Mouse (Mus musculus) forebrain, embryonic 10.5 days (tissue): Measurements from ENCODE around the gene Slc1a2. TPM values are rescaled to one million over a fixed set of nuclear protein-coding genes. Genes with fewer than 3 reads are reported as not detected.
A peak's percentile ranks its signal among the peaks of the same experiment; 100 is the strongest.

Experiments used
- DNase-seq: peaks from one replicate; pipeline ENCODE4 v3.0.0-alpha.2; 2017; ENCODE audit warnings: low spot score; ENCODE audit errors: extremely low spot score
- H3K27ac ChIP-seq: fragments of 300-500 bp; sonication (generic); 2 replicates; pipeline ENCODE4 v1.5.1; 2016; ENCODE audit warnings: mild to moderate bottlenecking
- H3K27me3 ChIP-seq: fragments of 300-500 bp; sonication (generic); 2 replicates; pipeline ENCODE4 v1.6.1; 2016; ENCODE audit warnings: mild to moderate bottlenecking; ENCODE audit not compliant: poor library complexity, severe bottlenecking
- H3K36me3 ChIP-seq: fragments of 300-500 bp; sonication (generic); replicated peaks from 2 replicates; pipeline ENCODE4 v1.6.1; 2016; ENCODE audit warnings: mild to moderate bottlenecking, moderate library complexity
- H3K4me1 ChIP-seq: fragments of 300-500 bp; sonication (generic); 2 replicates; pipeline ENCODE4 v1.6.1; 2016
- H3K4me3 ChIP-seq: fragments of 300-500 bp; sonication (generic); 2 replicates; pipeline ENCODE4 v1.5.1; 2016; ENCODE audit warnings: mild to moderate bottlenecking, moderate library complexity
- H3K9me3 ChIP-seq: fragments of 300-500 bp; sonication (generic); 2 replicates; pipeline ENCODE4 v1.6.1; 2016; ENCODE audit warnings: mild to moderate bottlenecking, moderate library complexity
- WGBS: fragments of 180-500 bp; shearing (Covaris S2); methylation state at CpG from one replicate; pipeline ENCODE4 v1.1.7; 2016; 5-methylcytosine and 5-hydroxymethylcytosine counted together
- polyA plus RNA-seq: library from polyadenylated mRNA; unstranded; fragments of >200 nt; fragmentation: Nextera tagmentation; extraction: Ambion mirVana; gene quantifications from 2 replicates; pipeline ENCODE4 v1.2.1, GENCODE M21; 2016

The Slc1a2 gene
- polyA plus RNA-seq, 1 experiment from 2014 or later = 2.7 TPM

- WGBS = 81% methylated on average over 2 of the region's 2 CpGs
- no peak for DNase-seq
- H3K27ac ChIP-seq = no peak overlapping the region
- no peaks in the 10 kb centered on the region for H3K36me3 ChIP-seq
- H3K9me3 ChIP-seq = no peaks in the 10 kb centered on the region
- no peak overlapping the region for H3K4me3 ChIP-seq
- H3K27me3 ChIP-seq = no peaks in the 10 kb centered on the region
- H3K4me1 ChIP-seq = no peaks in the 10 kb centered on the region
Observed at GRCm38 (mm10) chr2:102791641-102792040, 133.2 kb downstream of the Slc1a2 start.

- no peak for DNase-seq
- Histone ChIP-seq H3K4me1 (peaks cover 2% of the 10 kb centered on the region; the same call in 1 of the 2 replicates), H3K9me3 (no peaks in the 10 kb centered on the region), H3K36me3 (no peaks in the 10 kb centered on the region), H3K4me3 (no peak overlapping the region), H3K27me3 (no peaks in the 10 kb centered on the region), H3K27ac (no peak overlapping the region)
- 85% methylated on average over 6 of the region's 6 CpGs for WGBS
Observed at GRCm38 (mm10) chr2:102792804-102793203, 134.3 kb downstream of the Slc1a2 start.

GRCm38 (mm10) chr2:102795034-102795433 lies 136.6 kb downstream of the Slc1a2 start:
- H3K27ac ChIP-seq = no peak overlapping the region
- DNase-seq = no peak
- H3K4me3 ChIP-seq = no peak overlapping the region
- no peaks in the 10 kb centered on the region for H3K36me3 ChIP-seq
- H3K9me3 ChIP-seq = no peaks in the 10 kb centered on the region
- H3K4me1 ChIP-seq = peaks cover 5% of the 10 kb centered on the region; the same call in 1 of the 2 replicates
- WGBS = 95% methylated on average over 3 of the region's 3 CpGs
- no peaks in the 10 kb centered on the region for H3K27me3 ChIP-seq

- Histone ChIP-seq H3K9me3 (no peaks in the 10 kb centered on the region), H3K4me1 (peaks cover 5% of the 10 kb centered on the region; the same call in 1 of the 2 replicates), H3K36me3 (no peaks in the 10 kb centered on the region), H3K4me3 (no peak overlapping the region), H3K27ac (no peak overlapping the region), H3K27me3 (no peaks in the 10 kb centered on the region)
- DNase-seq = no peak
- 83% methylated on average over 2 of the region's 2 CpGs for WGBS
Observed at GRCm38 (mm10) chr2:102798149-102798548, 139.7 kb downstream of the Slc1a2 start.

- Histone ChIP-seq H3K4me1 (peaks cover 5% of the 10 kb centered on the region; the same call in 1 of the 2 replicates), H3K27ac (no peak overlapping the region), H3K27me3 (no peaks in the 10 kb centered on the region), H3K9me3 (no peaks in the 10 kb centered on the region), H3K4me3 (no peak overlapping the region), H3K36me3 (no peaks in the 10 kb centered on the region)
- 100% methylated on average over 1 of the region's 1 CpGs for WGBS
- DNase-seq = no peak
Observed at GRCm38 (mm10) chr2:102801899-102802298, 143.4 kb downstream of the Slc1a2 start.

GRCm38 (mm10) chr2:102804109-102804508 lies 145.7 kb downstream of the Slc1a2 start:
- WGBS = 51% methylated on average over 2 of the region's 2 CpGs
- Histone ChIP-seq H3K27me3 (no peaks in the 10 kb centered on the region), H3K9me3 (no peaks in the 10 kb centered on the region), H3K27ac (no peak overlapping the region), H3K4me1 (no peaks in the 10 kb centered on the region), H3K4me3 (no peak overlapping the region), H3K36me3 (no peaks in the 10 kb centered on the region)
- no peak for DNase-seq

GRCm38 (mm10) chr2:102805283-102805682 lies 146.8 kb downstream of the Slc1a2 start:
- H3K4me3 ChIP-seq = no peak overlapping the region
- no peaks in the 10 kb centered on the region for H3K27me3 ChIP-seq
- no peaks in the 10 kb centered on the region for H3K9me3 ChIP-seq
- H3K36me3 ChIP-seq = no peaks in the 10 kb centered on the region
- 84% methylated on average over 6 of the region's 6 CpGs for WGBS
- no peak overlapping the region for H3K27ac ChIP-seq
- H3K4me1 ChIP-seq = no peaks in the 10 kb centered on the region
- DNase-seq = no peak

- Histone ChIP-seq H3K27me3 (no peaks in the 10 kb centered on the region), H3K4me1 (no peaks in the 10 kb centered on the region), H3K4me3 (no peak overlapping the region), H3K9me3 (no peaks in the 10 kb centered on the region), H3K27ac (no peak overlapping the region), H3K36me3 (no peaks in the 10 kb centered on the region)
- DNase-seq = no peak
- WGBS = 92% methylated on average over 4 of the region's 4 CpGs
Observed at GRCm38 (mm10) chr2:102805761-102806496, 147.5 kb downstream of the Slc1a2 start.

- 69% methylated on average over 3 of the region's 3 CpGs for WGBS
- H3K27me3 ChIP-seq = no peaks in the 10 kb centered on the region
- H3K4me3 ChIP-seq = no peak overlapping the region
- no peaks in the 10 kb centered on the region for H3K36me3 ChIP-seq
- H3K27ac ChIP-seq = no peak overlapping the region
- DNase-seq = no peak
- no peaks in the 10 kb centered on the region for H3K4me1 ChIP-seq
- no peaks in the 10 kb centered on the region for H3K9me3 ChIP-seq
Observed at GRCm38 (mm10) chr2:102807633-102808032, 149.2 kb downstream of the Slc1a2 start.

GRCm38 (mm10) chr2:102809436-102809835 lies 151.0 kb downstream of the Slc1a2 start:
- Histone ChIP-seq H3K4me3 (no peak overlapping the region), H3K36me3 (no peaks in the 10 kb centered on the region), H3K4me1 (no peaks in the 10 kb centered on the region), H3K27me3 (no peaks in the 10 kb centered on the region), H3K27ac (no peak overlapping the region), H3K9me3 (no peaks in the 10 kb centered on the region)
- WGBS = 87% methylated on average over 1 of the region's 1 CpGs
- DNase-seq = no peak

- no peaks in the 10 kb centered on the region for H3K27me3 ChIP-seq
- no peaks in the 10 kb centered on the region for H3K36me3 ChIP-seq
- DNase-seq = no peak
- H3K27ac ChIP-seq = no peak overlapping the region
- WGBS = 85% methylated on average over 4 of the region's 4 CpGs
- no peak overlapping the region for H3K4me3 ChIP-seq
- H3K9me3 ChIP-seq = no peaks in the 10 kb centered on the region
- H3K4me1 ChIP-seq = no peaks in the 10 kb centered on the region
Observed at GRCm38 (mm10) chr2:102812756-102813155, 154.3 kb downstream of the Slc1a2 start.

- WGBS = 80% methylated on average over 6 of the region's 6 CpGs
- no peaks in the 10 kb centered on the region for H3K27me3 ChIP-seq
- DNase-seq = no peak
- H3K4me1 ChIP-seq = peaks cover 3% of the 10 kb centered on the region; the same call in 1 of the 2 replicates
- H3K4me3 ChIP-seq = no peak overlapping the region
- no peaks in the 10 kb centered on the region for H3K36me3 ChIP-seq
- no peak overlapping the region for H3K27ac ChIP-seq
- H3K9me3 ChIP-seq = no peaks in the 10 kb centered on the region
Observed at GRCm38 (mm10) chr2:102815289-102815809, 156.9 kb downstream of the Slc1a2 start.

GRCm38 (mm10) chr2:102820225-102820711 lies 161.8 kb downstream of the Slc1a2 start:
- Histone ChIP-seq H3K27me3 (no peaks in the 10 kb centered on the region), H3K4me3 (no peak overlapping the region), H3K27ac (0 out of 2 replicates have a peak overlapping the region, but pooled peaks have one; percentile 6), H3K4me1 (peaks cover 7% of the 10 kb centered on the region; the same call in 1 of the 2 replicates), H3K9me3 (no peaks in the 10 kb centered on the region), H3K36me3 (no peaks in the 10 kb centered on the region)
- 76% methylated on average over 5 of the region's 5 CpGs for WGBS
- DNase-seq = no peak
